Mouse (Mus musculus): Measurements from ENCODE around the gene Zfp711.
A peak's percentile ranks its signal among the peaks of the same experiment; 100 is the strongest.

Zfp711 gene

DNA sequence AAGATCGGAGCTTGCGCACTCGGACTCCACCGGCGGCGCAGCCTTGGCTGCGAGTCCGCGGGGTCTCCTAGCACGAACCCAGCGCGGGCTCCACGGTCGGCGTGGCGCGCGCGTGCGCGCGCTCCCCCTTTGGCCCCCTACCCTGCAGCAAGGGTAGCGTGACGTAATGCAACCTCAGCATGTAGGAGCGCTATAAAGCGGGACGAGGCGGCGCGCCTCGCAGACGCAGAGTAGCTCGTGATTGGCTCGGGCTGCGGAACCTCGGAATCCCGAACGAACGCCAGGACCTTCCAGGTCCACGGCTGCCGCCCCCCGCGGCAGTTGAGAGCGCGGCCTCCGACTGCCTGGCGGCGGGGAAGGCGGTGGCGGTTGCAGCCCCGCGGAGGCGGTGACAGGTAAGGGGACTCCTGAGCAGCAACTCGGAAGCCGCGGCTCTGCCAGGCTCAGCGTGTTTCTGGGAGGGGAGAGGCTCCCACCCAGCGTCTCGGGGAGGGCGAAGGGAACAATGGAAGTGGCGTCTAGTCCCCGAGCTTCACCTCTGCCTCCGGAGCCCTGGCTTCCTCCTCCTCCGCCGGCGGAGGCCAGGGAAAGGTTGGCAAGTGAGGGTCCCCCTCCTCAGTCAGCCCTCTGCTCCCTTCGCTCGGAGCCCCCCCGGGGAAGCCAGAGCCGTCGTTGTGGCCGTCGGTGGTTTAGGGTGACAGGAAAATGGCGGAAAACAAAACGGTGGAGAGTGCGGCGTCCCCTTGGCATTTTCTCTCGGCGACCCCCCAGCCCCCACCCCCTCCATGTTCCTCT, at the start of gene Zfp711:
Gene Zfp711 (plus strand): TSS at position 16 of the 795 bp plus-strand sequence.
- peak; percentile 37 for DNase-seq (ENCODE audit: low spot score)

DNA sequence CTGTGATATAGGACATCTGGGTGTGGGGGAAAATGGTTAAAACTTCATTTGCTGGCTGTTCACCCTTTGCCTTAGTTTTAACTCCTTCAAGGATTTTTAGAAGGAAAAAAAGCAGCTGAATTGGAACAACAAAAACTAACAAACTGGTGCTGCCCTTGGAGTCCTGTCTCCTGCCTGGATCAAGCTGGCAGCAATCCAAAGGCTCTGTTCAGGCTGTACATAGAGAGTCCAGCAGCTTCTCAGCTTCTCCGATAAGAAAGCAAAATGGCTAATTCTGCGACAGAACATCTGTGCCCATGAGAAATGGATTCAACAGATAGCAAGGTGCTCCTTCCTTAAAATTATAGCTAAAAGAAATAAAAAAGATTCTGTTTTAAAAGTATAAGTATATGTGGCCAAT, 32.6 kb upstream of the Zfp711 start:
- no peak for DNase-seq (ENCODE audit: low spot score)

GRCm38 (mm10) chrX:112601306-112602120, 1.2 kb downstream of the Zfp711 start:
- peak; percentile 4 for DNase-seq (ENCODE audit: low spot score)

GRCm38 (mm10) chrX:112675525-112675924, 75.2 kb downstream of the Zfp711 start:
- no peak for DNase-seq (ENCODE audit: low spot score)

DNA sequence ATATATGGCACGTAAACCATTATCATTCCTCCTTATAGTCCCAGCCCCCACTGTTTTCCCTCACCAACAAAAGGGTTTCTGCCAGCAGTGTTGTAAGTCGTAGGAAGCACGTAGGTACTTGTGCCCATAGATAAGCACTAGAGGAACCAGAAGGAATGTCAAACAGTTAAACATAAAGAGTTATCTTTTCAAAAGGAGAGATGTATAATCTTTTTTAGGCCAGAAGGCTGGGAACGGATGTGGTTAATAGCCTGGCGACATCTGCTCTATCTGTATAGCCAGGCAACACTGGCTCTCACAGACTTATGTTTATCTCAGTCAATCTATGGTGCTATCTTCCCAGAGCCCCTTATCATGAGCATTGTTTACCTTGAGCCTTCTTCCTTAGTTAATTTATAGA, 80.3 kb downstream of the Zfp711 start:
- DNase-seq (ENCODE audit: low spot score), result no peak
